Mouse (Mus musculus) left cerebral cortex, adult 2 months (tissue): ENCODE data around the gene Ddt. TPM values are rescaled to one million over a fixed set of nuclear protein-coding genes. Genes with fewer than 3 reads are reported as not detected.

Experiments used
- DNase-seq, 2 experiments: peaks; one replicate each; pipeline ENCODE4 v3.0.0; 2021 to 2022; ENCODE audit warnings: low spot score in 2 of 2, mixed read lengths in 1 of 2; ENCODE audit errors: extremely low spot score in 1 of 2
- H3K27ac ChIP-seq: fragments of 200-600 bp; 2 replicates; pipeline ENCODE4 v1.8.1; 2022
- H3K4me3 ChIP-seq: fragments of 200-600 bp; 2 replicates; pipeline ENCODE4 v1.8.1; 2022
- CTCF ChIP-seq: fragments of 200-600 bp; IDR thresholded peaks from 2 replicates; pipeline ENCODE4 v1.8.1; 2022; ENCODE audit warnings: antibody characterized with exemption, mild to moderate bottlenecking, moderate library complexity
- intact Hi-C: fragments of 180-260 bp; cut with DNase I; formaldehyde crosslinking; loops from one replicate; pipeline ENCODE4 v1.15.1; 2025
- long read RNA-seq, 2 experiments: library from polyadenylated mRNA; stranded (forward); transcript quantifications; one replicate each; pipeline ENCODE4 v2.0.0; 2021; ENCODE audit warnings: borderline mapping rate in 2 of 2
- total RNA-seq, 2 experiments: library from RNA; stranded (reverse); gene quantifications; 2 replicates each; pipeline ENCODE4 v1.2.3; 2021

Gene Ddt
- total RNA-seq, result 10 to 100 TPM; 43.3 to 49.3 TPM
- long read RNA-seq, experiment 1, transcript Ddt-201 (3 exons, 649 nt), result major isoform, 7 of 7 reads
- long read RNA-seq, experiment 1, partial matches to known transcripts, result 0 of 7 reads
- long read RNA-seq, experiment 1, other reads (novel, unspliced or antisense), result 0 of 7 reads
- long read RNA-seq, experiment 2, transcript Ddt-201 (3 exons, 649 nt), result major isoform, 7 of 8 reads
- long read RNA-seq, experiment 2, partial matches to known transcripts, result 0 of 8 reads
- long read RNA-seq, experiment 2, other reads (novel, unspliced or antisense), result 1 of 8 reads

GRCm38 (mm10) chr10:75772795-75773664 is at the start of gene Ddt:
Gene Ddt, minus strand, starts transcription at chr10:75773414.
- DNase-seq, result peak; percentile 74 to 84
- peak within 1 kb of the TSS; percentile 61 for H3K27ac ChIP-seq
- peak within 1 kb of the TSS; percentile 61 for H3K4me3 ChIP-seq
- TF ChIP-seq CTCF, result peak; percentile 27
- intact Hi-C loops, result loop anchor here (2.0 kb wide), 1 partner anchor 60 kb away; no protein-coding TSS in a partner anchor

- H3K27ac ChIP-seq, result no peak within 1 kb of the TSS
- H3K4me3 ChIP-seq, result no peak within 1 kb of the TSS
- TF ChIP-seq CTCF, result no peak
- no peak for DNase-seq
- intact Hi-C loops, result no loop called here
These were observed 49.2 kb upstream of the Ddt start, which contains the start of gene Gstt4 for GRCm38 (mm10) chr10:75822443-75822842. Gene Gstt4, minus strand, starts transcription at chr10:75822543.

- Histone ChIP-seq H3K27ac (no peak overlapping the region), H3K4me3 (no peak overlapping the region)
- no peak for DNase-seq
- intact Hi-C loops, result no loop called here
- no peak for TF ChIP-seq CTCF
These were observed 46.7 kb upstream of the Ddt start for GRCm38 (mm10) chr10:75819882-75820281.

GRCm38 (mm10) chr10:75818641-75819040 is 45.4 kb upstream of the Ddt start:
- Histone ChIP-seq H3K27ac (no peak overlapping the region), H3K4me3 (no peak overlapping the region)
- intact Hi-C loops, result no loop called here
- DNase-seq, result no peak
- TF ChIP-seq CTCF, result peak; percentile 9; the same call in 1 of the 2 replicates

- no peak for DNase-seq
- no peak overlapping the region for H3K27ac ChIP-seq
- intact Hi-C loops, result no loop called here
- no peak for TF ChIP-seq CTCF
- H3K4me3 ChIP-seq, result no peak overlapping the region
These were observed 31.0 kb upstream of the Ddt start for GRCm38 (mm10) chr10:75804217-75804616.

- Histone ChIP-seq H3K27ac (peak within 1 kb of the TSS; percentile 82), H3K4me3 (peak within 1 kb of the TSS; percentile 58)
- no peak for TF ChIP-seq CTCF
- intact Hi-C loops, result loop anchor here (5.0 kb wide), 1 partner anchor 34 kb away; no protein-coding TSS in a partner anchor
- DNase-seq, result peak in 1 of 2 experiments; percentile 43
These were observed 25.0 kb upstream of the Ddt start, which contains the start of gene Gstt1 for GRCm38 (mm10) chr10:75798176-75798696. Gene Gstt1, minus strand, starts transcription at chr10:75798584.

- Histone ChIP-seq H3K4me3 (peak overlapping the region; percentile 58), H3K27ac (peak overlapping the region; percentile 82)
- intact Hi-C loops, result loop anchor here (5.0 kb wide), 1 partner anchor 35 kb away; no protein-coding TSS in a partner anchor
- no peak for TF ChIP-seq CTCF
- peak; percentile 23 to 46 for DNase-seq
These were observed 24.5 kb upstream of the Ddt start for GRCm38 (mm10) chr10:75797619-75798175.

GRCm38 (mm10) chr10:75796731-75797516 is 23.7 kb upstream of the Ddt start:
- DNase-seq, result no peak
- no peak for TF ChIP-seq CTCF
- peak overlapping the region; percentile 58 for H3K4me3 ChIP-seq
- no peak overlapping the region for H3K27ac ChIP-seq
- intact Hi-C loops, result loop anchor here (5.0 kb wide), 1 partner anchor 35 kb away; no protein-coding TSS in a partner anchor

GRCm38 (mm10) chr10:75794880-75795279 is 21.7 kb upstream of the Ddt start:
- H3K4me3 ChIP-seq, result no peak overlapping the region
- no peak for DNase-seq
- no peak for TF ChIP-seq CTCF
- intact Hi-C loops, result loop anchor here (5.0 kb wide), 1 partner anchor 37 kb away; no protein-coding TSS in a partner anchor
- H3K27ac ChIP-seq, result no peak overlapping the region

- DNase-seq, result no peak
- H3K27ac ChIP-seq, result no peak overlapping the region
- intact Hi-C loops, result no loop called here
- H3K4me3 ChIP-seq, result no peak overlapping the region
- peak; percentile 3; the same call in 1 of the 2 replicates for TF ChIP-seq CTCF
These were observed 17.6 kb upstream of the Ddt start for GRCm38 (mm10) chr10:75790773-75791172.

GRCm38 (mm10) chr10:75789841-75790240 is 16.6 kb upstream of the Ddt start:
- no peak overlapping the region for H3K4me3 ChIP-seq
- no peak for TF ChIP-seq CTCF
- no peak for DNase-seq
- intact Hi-C loops, result no loop called here
- H3K27ac ChIP-seq, result no peak overlapping the region
